Mouse (Mus musculus) Muller cell, postnatal 12 days (primary cell): ENCODE measurements around the gene Aldh16a1.
A peak's percentile ranks its signal among the peaks of the same experiment; 100 is the strongest.
"Not testable (repeated sequence)": the region's sequence is repeated elsewhere in the genome, so short reads cannot be mapped to it uniquely, and the experiment has no call there.

Experiments used
- DNase-seq: peaks from one replicate; pipeline ENCODE4 v3.0.0-alpha.2; 2015; ENCODE audit errors: inconsistent ontology term

Aldh16a1 gene

DNA sequence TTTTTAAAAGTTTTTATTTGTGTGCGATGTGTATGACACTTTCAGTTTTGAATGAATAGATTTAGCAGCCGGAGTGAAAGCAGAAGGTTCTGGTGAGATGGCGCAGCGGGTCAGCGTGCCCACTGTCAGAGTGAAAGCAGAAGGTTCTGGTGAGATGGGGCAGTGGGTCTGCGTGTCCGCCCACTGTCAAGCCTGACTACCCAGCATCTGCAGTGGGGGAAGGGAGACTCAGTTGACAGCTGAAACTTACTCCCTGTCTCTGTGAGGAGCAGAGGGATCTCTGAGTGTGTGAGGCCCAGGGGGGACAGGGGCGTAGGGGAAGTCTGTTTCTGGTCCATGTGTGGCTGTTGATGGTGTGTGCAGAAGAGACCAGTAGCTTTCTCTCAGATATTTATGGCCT, 36.8 kb downstream of the Aldh16a1 start:
- DNase-seq: no peak

- no peak for DNase-seq
These were observed 40.9 kb downstream of the Aldh16a1 start for GRCm38 (mm10) chr7:45113476-45113875.

GRCm38 (mm10) chr7:45112529-45112928, 41.9 kb downstream of the Aldh16a1 start:
- no peak for DNase-seq

GRCm38 (mm10) chr7:45111940-45112339, 42.4 kb downstream of the Aldh16a1 start:
- no peak for DNase-seq

- not testable (repeated sequence) for DNase-seq
These were observed 44.3 kb downstream of the Aldh16a1 start for GRCm38 (mm10) chr7:45110089-45110488.

- no peak for DNase-seq
These were observed 47.2 kb downstream of the Aldh16a1 start for GRCm38 (mm10) chr7:45107052-45107645.

DNA sequence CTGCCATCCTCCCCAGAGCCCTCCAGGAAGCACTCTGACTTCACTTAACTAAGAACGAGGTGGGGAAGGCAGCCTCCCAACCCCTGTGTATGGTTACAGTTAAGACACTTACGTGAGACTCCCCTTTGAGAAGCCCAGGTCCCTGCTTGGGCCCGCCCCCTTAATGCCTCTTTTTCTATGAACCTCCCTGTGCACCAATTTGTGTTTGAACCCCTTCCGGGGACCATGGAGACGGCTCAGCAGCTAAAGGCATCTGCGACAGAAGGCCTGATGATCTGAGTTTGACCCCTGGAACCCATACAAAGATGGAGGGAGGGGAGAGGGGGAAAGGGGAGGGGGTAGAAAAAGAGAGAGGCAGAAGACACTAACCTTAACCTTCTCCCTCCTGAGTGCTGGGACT, 47.9 kb downstream of the Aldh16a1 start:
- DNase-seq: no peak

DNA sequence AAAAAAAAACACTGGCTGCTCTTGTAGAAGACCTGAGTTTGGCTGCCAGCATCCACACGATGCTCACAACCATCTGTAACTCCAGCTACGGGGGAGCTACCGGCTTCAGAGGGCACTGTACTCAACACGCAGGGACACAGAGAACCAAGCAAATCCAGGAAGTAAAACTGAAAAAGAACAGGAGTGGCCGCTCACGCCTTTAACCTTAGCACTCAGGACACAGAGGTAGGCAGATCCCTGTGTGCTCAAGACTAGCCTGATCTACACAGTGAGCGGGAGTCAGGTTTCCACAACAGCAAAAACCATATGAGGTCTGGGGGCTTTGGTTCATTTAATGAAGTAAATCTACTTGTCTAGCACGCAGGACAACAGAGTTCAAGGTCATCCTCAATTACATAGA, 48.9 kb downstream of the Aldh16a1 start:
- DNase-seq: no peak

- DNase-seq: no peak
These were observed 49.4 kb downstream of the Aldh16a1 start for GRCm38 (mm10) chr7:45104941-45105340.

DNA sequence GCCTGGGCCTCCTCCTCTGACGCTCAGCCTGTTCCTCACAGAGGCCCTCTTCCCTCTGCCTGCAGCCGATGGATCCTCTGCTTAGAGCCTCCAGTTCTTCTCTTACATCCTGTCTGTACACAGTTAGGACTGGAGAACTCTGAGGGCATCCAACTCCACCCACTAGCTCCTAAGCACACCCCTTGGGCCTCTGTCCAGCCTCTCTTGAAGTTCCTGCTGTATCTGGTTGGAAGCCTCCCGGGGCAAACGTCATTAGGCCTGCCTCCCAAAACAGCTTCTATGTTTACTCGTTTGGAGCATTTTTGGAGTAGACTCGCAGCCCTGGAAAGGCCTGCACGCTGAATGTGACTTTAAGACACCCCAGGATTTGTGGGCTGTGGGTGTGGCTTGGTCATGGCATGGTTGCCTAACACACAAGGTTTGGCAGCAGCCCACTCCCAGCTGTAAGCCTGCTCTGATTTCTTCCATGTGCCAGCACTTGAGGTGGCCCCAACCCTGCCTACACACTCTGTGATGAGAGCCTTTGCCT, 50.7 kb downstream of the Aldh16a1 start, which contains the start of gene Fcgrt:
Gene Fcgrt, minus strand, starts transcription at position 200 of the 529 bp plus-strand sequence.
- DNase-seq: peak; percentile 89

DNA sequence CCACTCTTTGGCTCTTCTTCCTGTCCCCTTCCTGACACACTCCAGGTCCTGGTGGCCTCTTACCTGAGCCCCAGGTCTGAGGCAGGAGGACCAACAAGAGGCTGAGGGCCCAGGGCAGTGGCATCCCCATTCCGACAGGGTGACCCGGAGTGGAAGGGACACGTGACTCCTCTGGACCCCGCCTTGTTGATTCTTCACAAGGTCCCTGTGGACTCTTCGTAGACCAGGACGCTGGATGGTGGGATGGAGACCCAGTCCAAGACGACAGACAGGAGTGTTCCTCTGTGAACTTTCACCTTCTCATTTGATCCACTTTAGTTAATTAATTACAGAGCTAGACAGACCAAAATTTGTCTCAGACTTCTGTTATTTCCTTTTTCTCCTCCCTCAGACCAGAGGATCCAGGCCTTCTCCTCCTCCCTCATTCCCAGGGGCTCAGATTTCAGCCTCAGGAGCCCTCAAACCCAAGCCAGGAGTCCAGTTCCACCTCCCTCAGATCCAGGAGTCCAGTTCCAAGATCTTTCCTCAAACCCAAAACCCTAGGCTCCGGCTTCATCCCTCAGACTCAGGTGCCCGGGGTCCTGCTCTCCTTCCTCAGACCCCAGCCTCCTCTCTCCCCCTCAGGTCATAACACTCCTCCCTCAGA, 51.3 kb downstream of the Aldh16a1 start:
- DNase-seq: no peak

- DNase-seq: no peak
These were observed 51.9 kb downstream of the Aldh16a1 start for GRCm38 (mm10) chr7:45102441-45102840.

- no peak for DNase-seq
These were observed 54.3 kb downstream of the Aldh16a1 start for GRCm38 (mm10) chr7:45100046-45100445.

- no peak for DNase-seq
These were observed 55.7 kb downstream of the Aldh16a1 start for GRCm38 (mm10) chr7:45098541-45099240.

- DNase-seq: no peak
These were observed 56.9 kb downstream of the Aldh16a1 start for GRCm38 (mm10) chr7:45097479-45097878.

GRCm38 (mm10) chr7:45095965-45096364, 58.4 kb downstream of the Aldh16a1 start:
- not testable (repeated sequence) for DNase-seq

- DNase-seq: no peak
These were observed 59.0 kb downstream of the Aldh16a1 start for GRCm38 (mm10) chr7:45095367-45095766.

GRCm38 (mm10) chr7:45094121-45094520, 60.3 kb downstream of the Aldh16a1 start:
- no peak for DNase-seq

DNA sequence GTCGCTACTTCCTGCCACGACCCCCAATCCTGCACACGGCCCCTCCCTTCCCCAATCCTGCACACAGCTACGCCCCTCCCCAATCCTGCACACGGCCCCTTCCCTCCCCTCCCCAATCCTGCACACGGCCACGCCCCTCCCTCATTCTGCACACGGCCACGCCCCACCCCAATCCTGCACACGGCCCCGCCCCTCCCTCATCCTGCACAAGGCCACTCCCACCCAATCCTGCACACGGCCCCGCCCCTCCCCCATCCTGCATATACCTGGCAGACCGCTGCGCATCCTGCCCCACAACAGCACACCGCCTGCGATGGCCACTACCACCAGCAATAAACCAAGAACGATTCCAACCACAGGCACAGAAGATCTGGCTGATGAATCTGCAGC, 60.9 kb downstream of the Aldh16a1 start:
- no peak for DNase-seq

DNA sequence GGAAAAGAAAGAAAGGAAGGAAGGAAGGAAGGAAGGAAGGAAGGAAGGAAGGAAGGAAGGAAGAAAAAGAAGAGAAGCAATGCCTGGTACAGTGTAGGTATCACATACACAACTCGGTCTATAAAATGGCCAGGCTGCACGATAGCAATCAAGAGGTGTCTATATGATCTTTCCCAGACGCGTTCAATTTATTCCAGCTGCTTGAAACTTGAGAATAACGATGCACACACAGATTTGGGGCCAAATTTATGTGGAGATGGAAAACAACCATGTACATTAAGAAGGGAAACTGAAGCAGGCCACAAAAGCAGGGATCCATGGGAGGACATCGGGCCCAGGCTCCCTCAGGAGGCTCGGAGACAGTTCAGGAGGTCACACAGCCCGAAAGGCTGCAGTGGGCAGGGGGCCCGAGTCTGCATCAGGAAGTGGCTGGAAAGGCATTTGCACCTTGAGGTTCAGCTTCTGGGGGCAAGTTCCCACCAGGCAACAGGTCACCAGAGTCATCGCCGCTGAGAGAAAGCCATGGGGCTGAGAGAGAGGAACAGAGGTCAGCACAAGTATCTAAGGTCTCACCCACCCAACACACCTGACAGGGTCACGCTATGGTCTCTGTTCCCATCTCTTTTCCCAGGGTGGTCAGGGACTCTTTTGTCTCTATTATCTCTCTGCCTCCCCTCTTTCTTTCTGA, 61.4 kb downstream of the Aldh16a1 start:
- DNase-seq: no peak

DNA sequence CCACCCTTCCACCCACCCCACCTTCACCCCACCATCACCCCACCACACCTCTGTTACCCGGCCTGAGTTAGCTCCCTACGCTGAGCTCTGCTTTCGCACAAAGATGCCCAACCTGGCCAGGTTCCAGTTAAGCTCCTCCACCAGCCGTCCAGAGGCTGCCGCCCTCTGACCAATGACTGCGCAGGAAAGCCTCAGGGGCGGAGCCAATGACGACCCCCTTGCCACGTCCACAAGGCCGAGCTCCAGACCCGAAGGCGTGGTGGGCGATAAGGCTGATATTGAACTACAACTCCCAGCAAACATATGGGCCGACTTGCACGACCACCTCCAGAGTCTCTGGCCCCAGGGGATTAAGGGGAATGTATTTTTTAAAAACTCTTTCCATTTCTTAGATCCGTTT, 62.3 kb downstream of the Aldh16a1 start, which contains the start of gene Rcn3:
Gene Rcn3, minus strand, starts transcription at position 174 of the 400 bp plus-strand sequence.
- peak; percentile 90 for DNase-seq
